In the genomic region with DNA sequence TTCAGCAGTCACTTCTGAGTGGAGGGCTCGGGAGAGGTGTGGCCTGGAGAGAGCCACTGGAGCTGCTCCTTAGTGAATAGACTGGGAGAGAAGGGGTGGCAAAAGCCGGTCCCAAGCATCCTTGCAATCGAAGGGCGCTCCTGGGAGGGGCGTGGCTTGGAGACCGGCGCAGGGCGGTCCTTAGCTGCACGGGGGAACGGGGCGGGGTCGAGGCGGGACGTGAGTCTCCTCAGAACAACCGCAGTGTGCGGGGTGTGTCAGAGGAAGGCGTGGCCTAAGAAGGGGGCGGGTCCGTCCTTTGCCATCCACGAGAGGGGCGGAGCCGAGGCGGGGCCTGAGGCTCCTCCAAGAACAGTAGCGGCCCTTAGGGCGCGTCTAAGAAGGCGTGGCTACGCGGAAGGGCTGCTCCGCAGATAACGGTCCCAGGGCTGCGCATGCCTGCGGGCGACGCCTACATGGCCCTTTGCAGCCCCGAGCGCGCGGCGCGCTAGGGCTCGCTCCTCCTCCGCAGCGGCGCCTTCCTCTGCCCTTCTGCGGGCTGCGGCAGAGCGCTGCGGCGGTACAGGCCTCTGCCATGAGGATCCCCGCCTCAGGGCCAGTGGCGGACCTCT, we compare ENCODE assay signal across 8 mouse cellular contexts. TPM values are rescaled to one million over a fixed set of nuclear protein-coding genes. Genes with fewer than 3 reads are reported as not detected.
A peak's percentile ranks its signal among the peaks of the same experiment; 100 is the strongest.
DNase-seq lines count a peak whose midpoint lies in the region; ATAC-seq lines count a peak whose summit lies in the region.

No protein-coding gene starts in this region.

- peak; percentile 98 for DNase-seq in adipocyte (ENCODE audit: low spot score)
- DNase-seq in embryo, embryonic 10 days (ENCODE audit: low spot score) = peak; percentile 99
- peak; percentile 99 for DNase-seq in gastrocnemius, postnatal 14 days
- DNase-seq in left cerebral cortex, postnatal 10 days (ENCODE audit: extremely low spot score in 1 of 2, low spot score in 2 of 2) = peak; percentile 96 to 99
- peak; percentile 100 for DNase-seq in mesoderm, embryonic 11.5 days (ENCODE audit: low read depth, low spot score)
- peak; percentile 99 to 100 for DNase-seq in right cerebral cortex, postnatal 36 days (ENCODE audit: low spot score in 2 of 2)
- DNase-seq in yolk sac, embryonic 10.5 days (ENCODE audit: low spot score) = peak; percentile 100

- intact Hi-C loops in gastrocnemius, postnatal 14 days (cut with DNase I; ENCODE audit: low total_unique reads) = no loop called here
- intact Hi-C loops in left cerebral cortex, postnatal 10 days (cut with DNase I) = no loop called here

- ATAC-seq in inflammation-experienced regulatory T-cells, adult 6 months = peak; percentile 92

RNA-seq across cellular contexts. Expression of gene Sacs, which starts 34.4 kb away (rescaled TPM):
- total RNA-seq in gastrocnemius, postnatal 14 days (2021) = 10 to 100 TPM; 22.8 to 31.4 TPM
- 1 to 10 TPM; 5.2 to 6.6 (median 5.8) TPM for polyA plus RNA-seq in inflammation-experienced regulatory T-cells, adult 6 months (2017; shearing (Covaris generic))
- total RNA-seq in left cerebral cortex, postnatal 10 days (2021) = 10 to 100 TPM; 56.8 to 59.6 TPM

Comparison
In these comparisons a context has a peak if more than half of its experiments do, and no peak if none do; other contexts are left out.
1. Peak in every context shown above with its lines: DNase-seq and ATAC-seq.